Mouse (Mus musculus) right cerebral cortex, postnatal 14 days (tissue): Measurements from ENCODE around the gene Skp2.
"Not testable (repeated sequence)": the region's sequence is repeated elsewhere in the genome, so short reads cannot be mapped to it uniquely, and the experiment has no call there.

Experiments used
- DNase-seq: peaks from one replicate; pipeline ENCODE4 v3.0.0; 2022

Skp2 gene

DNA sequence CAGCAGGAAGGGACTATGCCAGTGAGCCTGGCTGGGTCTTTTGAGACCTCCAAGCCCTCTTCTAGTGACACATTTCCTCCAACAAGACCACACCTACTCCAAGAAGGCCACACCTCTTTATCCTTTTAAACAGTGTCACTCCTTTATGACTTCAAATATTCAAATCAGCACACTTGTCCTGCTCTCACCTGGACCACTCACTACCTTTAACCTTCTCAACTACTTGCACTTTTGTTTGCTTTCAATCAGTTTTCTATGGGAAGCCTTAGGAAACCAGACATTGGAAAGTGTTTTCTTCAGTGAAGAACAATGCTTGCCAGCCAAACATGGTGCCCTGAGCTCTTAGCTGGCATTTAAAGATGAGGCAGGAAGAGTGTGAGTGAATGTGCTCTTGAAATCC, at the start of gene Skp2:
Gene Skp2, minus strand, starts transcription at position 101 of the 400 bp plus-strand sequence.
- no peak for DNase-seq

DNA sequence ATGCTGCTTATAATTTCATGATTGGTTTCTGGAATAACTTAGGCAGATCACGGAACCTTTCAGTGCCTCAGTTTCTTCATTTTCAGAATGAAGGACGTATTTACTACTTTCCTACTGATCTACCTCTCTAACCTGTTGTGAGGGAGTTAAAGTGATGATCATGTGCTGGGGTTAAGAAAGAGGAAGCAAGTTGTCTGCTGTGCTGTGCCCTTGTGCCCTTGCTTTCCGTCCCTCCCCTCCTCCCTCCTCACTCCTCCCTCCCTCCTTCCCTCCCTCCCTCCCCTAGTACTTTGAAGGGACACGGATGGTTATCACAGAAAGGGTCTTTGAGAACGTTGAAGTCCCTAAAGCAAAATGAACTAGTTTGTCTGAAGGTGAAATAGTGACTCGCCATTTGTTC, 43.2 kb upstream of the Skp2 start:
- no peak for DNase-seq

DNA sequence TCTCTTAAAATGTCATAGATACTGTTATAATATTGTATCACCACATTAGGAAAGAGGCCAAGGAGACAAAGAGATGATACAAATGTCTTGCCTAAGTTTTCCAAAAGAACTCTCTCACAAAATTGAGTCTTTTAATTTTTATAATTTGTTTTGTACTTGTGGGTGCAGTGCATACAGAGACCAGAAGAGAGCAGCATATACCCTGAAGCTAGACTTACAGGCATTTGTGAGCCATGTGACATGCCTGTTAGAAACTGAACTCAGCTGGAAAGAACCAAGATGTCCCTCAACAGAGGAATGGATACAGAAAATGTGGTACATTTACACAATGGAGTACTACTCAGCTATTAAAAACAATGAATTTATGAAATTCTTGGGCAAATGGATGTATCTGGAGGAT, 37.5 kb upstream of the Skp2 start:
- not testable (repeated sequence) for DNase-seq

DNA sequence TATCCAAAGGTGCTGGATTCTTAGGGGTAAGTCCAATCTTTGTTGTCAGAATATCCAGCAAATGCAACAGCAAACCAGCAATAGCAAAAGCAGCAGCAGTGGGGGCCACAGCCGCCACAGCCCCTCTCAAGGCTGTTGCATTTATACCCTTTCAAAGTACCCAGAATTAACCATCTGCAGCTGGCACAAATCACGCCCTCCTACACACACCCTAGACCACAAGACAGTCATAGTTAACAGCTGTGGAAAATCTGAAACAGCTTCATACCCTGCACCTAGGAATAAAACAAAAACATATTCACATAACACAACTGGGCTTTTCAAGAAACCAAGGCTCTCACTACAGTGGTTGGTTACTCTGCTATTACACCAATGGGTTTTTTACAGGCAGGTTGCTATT, 34.6 kb upstream of the Skp2 start:
- DNase-seq: no peak

DNA sequence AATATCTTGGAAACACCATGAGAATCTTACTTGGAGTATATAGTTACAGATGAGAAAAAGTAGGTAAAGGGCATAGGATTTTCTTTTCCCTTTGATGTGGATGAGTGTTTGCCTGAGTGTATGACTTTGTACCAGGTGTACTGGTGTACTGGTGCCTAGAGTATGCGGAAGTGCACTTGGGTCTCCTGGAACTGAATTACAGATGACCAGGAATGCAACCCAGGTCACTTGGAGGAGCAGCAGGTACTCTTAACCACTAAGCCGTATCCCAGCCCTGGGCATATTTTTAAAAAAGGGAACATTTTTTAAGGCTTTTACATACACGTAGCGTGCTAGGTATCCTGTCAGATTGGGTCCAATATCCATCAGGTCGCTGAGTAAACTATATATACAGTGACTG, 28.8 kb upstream of the Skp2 start:
- DNase-seq: no peak

DNA sequence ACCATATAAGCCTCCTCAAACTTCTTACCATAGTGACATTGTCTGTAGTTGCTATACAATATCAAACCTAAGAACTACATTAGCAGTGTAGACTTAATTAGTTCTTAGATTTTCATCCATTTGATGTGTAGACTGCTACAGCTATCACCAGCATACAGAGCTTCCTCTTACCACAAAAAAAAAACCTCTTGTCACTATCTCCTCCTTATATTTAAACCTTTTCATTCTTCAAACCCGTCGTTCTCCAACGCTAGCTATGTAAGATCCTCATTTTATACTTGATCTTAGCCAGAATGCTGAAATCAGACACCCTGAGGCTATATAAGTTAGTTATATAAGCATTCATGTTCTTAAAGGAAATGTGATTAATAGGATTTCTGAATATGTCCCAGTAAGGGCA, 21.8 kb upstream of the Skp2 start:
- DNase-seq: no peak

DNA sequence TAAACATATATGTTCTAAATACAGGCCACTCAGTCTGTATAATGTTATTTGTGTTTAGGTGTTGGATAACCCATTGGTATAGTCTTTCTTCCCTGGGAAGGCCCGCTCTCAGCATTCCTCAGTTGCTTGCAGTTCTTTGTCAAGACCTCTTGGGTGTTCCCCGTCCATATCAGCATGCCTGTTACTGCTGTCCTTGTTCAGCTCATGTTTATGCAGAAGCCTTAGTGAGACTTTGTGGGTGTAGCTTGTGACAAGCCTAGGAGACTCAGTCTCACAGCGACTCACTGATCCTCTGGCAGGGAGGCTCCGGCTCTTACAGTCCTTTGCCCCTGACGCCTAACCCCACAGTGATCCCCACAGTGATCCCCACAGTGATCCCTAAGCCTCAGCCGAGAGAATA, 8.9 kb upstream of the Skp2 start:
- DNase-seq: no peak

DNA sequence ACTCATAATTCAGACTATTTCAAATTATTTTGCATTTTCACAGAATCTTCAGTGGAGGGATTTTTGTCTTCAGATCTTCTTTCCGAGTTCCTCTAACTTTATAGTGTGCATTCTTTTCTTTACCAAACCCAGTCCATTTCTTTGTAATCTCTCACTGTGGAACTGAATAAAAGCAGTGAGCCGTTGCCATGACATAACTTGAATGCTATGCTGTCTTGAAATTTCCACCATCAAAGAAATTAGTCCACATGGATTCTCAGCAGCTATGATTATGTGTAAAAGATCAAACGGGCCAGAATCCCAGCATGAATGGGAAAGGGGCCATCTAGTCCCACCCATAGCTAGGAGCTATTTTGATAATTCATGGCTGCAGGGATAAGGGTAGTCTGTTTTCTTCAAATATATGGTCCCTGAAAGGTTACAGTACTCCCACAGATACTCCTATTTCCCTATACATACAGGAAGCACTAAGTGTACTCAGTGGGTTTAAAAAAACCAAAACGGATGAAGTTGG, 7.4 kb upstream of the Skp2 start:
- DNase-seq: no peak

DNA sequence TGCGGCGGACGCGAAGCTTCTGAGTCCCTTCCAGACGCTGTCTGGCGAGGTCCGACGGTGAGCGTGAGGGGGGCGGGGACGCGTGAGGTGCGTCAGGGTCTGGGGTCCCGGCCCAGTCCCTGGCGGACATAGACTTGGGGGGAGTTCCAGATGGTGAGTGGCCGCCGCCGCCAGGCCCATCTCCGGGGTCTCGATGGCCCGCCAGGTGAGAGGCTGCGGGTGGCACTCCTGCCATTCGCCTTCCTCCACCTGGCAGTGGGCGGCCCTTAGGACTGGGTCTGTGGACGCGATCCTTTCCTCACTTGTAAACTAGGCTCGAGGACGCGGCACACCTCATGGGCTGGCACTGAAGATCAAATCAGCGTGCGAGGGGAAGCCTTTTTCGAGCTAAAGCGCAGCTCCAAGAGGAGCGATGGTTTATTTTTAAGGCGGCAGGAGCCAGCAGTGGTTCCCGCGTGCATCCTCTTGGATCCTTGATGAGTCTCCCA, 14.5 kb downstream of the Skp2 start:
- DNase-seq: no peak

DNA sequence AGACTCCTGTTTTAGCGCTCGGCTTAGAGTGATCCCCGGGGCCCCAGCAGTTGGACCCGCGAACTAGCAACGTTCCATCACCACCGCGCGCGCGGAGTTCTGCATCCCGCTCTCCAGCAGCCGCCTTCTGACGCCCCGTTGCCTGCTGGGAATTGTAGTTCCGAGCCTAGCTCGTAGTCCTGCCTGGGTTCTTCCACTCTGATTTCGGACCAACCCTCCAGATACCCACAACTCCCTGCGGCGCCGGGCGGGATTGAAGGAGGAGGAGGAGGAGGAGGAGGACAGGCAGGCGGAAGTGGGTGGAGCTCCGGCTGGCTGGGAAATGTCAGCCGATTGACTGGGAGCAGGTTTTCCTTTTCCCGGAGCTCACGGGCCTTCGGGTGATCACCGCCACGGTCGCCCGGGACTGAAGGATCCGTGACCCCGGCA, 15.0 kb downstream of the Skp2 start, which contains the start of gene Lmbrd2:
Gene Lmbrd2, plus strand, starts transcription at position 299 of the 429 bp plus-strand sequence.
- peak; percentile 95 for DNase-seq

DNA sequence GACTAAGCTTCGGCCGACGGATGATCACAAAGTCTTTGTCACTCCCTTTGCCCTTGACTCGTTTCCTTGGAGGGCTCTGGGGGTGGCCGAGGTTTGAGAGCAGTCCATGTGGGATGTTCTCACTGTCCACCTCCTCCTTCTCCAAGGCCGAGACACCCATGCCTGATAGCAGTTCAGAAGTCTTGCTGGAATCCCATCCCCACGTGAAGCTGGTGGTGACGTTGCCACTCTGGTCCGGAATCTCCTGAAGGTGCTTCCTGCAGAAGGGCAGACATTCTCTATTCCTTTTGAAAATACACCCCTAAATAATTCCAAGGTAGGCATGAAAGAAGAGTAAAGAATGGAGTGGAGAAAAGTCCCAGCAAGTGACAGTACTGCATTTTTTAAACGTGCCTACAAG, 15.8 kb downstream of the Skp2 start:
- no peak for DNase-seq

DNA sequence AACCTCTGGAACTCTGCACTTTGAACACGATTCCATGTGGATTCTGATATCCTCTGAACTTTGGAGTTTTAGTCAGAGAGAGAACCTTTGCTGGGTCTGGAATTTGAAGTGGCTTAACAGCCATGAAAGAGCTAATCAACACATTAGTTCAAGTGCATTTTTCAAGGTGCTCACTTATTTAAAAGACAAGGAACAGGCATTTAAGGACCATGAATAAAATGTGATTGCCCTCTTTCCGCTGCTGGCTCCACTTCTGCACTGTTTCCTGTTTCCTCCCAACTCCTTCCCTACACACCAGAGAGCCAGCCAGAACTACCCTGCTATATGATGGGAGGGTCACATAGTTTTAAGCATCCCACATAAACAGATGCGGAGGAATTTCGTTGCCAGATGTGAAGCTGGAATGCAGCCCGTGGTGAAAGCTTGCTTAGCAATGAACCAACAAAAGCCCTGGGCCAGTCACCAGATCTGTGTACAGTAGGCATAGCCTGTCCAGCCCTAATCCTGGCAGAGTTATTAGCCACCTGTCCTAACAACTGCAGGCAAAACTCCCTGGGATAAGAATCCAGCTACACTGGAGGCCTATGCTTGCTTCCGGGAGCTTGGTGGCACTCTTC, 20.2 kb downstream of the Skp2 start:
- DNase-seq: no peak

DNA sequence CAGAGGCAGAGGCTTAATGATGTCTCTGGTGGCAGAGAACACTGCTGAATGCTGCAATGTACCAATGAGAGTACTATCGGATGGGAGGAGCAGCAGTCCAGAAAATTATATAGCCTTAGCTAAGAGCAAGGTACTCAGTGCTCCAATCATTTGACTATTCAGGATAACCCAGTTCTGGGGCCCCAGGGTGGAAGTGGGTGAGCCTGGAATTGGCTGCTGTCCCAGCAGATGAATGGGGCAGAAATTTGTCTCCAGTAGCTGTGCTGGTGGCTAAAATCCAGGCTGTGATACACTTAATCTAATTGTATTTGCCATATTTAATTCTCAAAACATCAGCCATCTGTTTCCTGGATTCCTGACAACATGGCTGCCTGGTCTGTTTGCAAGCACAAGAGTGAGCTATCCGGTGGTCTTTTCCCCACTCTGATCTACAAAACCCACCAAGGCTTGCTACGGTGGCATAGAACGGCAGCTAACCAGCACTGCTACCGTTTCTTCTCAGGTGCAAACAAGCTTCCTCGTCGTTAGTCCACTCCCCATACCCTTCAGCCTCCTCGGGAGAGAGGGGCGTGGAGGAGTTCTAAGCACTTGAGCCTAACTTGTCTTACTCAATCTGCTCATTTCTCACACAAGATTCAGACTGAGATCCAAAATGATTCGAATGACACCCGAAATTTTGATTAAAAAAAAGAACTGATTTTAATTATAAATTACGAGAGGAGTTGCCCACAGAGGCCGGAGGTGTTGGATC, 22.4 kb downstream of the Skp2 start:
- DNase-seq: no peak

DNA sequence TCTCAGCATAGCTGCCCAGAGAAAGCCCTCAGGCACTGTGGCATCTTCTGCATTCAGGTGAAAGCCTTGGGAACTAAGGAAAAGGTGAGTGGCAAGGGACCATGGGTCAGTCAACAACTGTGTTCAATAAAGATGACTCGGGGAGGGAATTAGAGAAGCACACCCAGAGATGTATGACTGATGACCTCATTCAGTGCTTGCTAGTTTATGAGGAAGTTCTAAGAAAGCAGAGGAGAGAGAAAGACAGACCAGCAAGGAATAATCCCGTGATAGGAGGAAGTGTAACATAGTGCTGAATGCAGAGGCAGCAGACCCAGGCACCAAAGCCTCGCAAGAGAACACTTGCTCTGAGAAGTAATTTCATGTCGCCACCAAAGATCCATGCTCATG, 23.7 kb downstream of the Skp2 start:
- DNase-seq: no peak

DNA sequence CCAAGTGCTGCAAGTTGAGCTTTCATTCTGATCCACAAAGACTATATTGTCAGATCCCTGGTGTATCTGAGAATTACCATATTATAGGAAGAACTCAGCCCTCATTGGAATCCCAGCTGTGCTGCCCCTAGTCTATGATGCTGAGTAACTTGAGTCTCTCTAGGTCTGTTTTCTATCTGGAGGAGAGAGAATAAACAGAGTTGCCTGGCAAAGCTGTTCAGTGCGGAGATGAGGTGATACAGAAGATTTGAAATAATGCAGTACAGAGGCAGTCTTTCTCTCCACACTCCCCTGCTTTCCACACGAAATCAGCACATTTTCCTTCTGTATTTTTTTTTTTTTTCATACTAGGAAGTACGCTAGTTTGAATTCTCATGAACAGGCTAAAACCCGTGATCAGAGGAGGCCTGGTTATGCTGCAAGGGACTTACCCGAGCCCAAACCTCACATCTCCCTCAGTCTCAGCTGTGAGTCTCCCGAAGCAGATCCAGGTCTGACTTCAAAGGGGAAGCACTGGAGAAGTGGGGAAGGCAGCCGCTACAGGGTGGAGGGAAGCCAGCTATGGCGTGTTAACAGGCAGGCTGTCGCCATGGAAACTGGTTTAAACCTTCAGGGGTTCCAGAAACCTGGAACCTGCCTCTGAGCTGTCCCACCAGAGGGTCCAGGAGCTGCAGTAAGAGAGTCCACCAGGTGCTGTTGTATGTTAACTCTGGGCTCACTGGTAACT, 24.3 kb downstream of the Skp2 start:
- DNase-seq: no peak

DNA sequence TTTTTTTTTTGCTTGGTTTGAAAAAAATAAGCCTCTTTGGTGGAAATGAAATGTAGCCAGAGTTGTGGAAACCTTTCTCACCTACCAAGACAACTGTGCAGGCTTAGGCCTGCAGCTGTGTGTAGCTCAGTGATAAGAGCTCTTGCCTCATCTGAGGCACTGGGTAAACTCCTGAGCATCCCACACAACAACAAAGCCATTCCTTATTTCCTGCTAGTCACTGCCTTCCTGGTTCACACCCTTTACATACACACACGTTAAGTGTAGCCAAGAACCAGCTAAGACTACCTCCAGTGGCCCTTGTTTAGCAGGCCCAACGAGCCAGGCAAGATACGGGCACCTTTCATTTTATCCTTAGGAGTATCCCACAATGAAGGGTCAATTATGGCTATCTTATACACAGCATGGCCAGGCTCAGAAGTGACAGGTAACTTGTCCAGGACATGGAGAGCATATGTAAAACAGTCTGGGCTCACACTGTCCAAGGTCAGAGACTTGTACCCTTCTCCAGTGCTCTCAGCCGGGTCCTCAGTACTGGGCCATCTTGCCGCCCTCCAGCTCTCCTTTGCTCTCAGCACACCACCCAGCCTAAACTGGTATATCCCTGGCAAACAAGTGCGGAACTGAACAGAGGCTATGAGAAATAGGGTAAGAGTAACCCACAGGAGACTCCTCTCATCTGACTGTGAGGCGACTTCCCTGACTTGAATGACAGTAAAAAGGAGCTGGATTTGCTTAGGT, 28.0 kb downstream of the Skp2 start:
- DNase-seq: no peak

DNA sequence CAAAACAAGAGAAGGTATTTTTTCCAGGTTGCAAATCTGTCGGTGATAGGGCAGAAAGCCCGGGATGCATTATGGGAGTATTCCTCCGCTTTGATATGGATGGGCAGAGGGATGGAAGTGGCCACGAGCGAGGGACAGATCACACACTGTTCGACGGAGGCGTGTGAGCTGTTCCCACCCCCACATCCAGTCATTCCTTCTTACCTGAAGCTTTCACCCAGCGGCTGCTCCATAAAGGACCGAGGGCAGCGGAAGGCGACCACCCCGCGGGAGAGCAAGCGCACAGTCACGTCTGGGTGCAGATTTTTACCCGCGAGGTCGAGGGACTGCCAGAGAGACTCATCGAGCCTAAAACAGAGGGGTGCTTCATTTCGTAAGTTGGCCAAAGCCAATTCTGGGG, 30.4 kb downstream of the Skp2 start:
- DNase-seq: no peak

DNA sequence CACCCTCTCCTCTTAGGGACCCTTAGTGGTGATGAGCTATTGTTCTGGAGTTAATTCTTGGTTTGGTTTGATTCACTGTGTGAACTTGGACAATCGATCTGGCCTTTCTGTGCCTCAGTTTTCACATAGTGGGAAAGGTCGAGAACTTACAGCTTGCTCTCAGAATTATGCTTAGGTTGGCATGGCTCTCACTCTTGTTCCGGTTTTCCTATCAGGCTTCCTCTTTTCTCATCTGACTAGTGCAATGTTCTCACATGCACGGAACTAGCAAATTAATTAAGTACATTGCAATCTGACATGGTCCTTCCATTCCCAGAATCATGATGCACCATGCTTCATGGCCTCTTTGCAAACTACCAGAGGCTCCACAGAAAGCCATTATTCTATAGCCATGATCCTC, 32.2 kb downstream of the Skp2 start:
- no peak for DNase-seq

DNA sequence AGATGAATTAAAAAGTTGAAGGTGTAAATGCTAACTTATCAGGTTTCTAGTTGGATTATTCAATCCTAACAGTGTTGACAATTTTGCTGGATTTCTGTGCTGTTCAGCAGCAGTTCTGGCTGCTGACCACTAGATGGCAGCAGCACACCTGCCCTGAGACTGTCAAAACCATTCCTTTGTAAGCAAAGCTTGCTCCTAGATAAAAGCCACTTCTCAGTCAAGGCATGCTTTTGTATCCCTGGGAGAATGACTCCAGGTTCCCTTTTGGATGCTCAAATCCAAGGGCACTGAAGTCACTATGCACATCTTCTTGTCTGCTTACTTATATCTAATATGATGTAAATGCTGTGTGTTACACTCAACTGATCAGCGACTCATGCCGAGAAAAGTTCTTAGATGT, 35.1 kb downstream of the Skp2 start:
- no peak for DNase-seq

DNA sequence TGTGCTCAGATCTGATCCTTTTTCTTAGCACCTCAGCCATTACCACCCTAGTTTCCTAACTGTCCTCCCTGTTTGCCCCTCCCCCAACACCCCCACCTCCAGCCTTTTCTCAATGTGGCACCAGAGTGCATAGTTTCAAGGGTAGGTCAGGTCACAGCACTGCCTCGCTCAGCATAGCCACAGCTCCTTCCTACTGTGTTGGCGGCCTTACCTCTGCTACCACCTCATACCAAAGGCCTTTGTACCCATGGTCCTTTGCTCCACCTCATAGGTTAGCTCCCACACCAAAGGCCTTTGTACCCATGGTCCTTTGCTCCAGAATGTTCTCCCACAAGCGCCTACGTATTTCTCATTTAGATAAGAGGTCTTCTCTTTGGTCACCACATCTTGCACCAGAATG, 36.4 kb downstream of the Skp2 start:
- DNase-seq: no peak

DNA sequence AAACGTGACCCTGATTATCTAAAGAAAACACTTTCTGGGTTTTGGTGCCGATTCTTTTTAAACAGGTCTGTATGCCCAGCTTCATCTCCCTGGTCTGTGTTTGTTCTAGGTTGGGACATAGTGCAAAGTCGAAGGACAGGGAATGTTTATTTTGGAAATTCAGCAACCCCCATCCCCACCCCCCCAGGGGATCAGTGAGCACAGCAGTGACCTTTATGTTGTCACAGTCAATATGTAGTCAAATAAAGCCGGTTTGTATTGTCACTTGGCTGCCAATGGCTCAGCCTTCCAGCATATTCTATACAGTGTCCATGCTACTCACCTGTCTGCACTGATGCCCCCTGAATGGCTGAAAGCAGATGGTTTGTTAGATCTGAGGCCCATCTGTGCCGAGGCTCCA, 40.6 kb downstream of the Skp2 start:
- DNase-seq: no peak

DNA sequence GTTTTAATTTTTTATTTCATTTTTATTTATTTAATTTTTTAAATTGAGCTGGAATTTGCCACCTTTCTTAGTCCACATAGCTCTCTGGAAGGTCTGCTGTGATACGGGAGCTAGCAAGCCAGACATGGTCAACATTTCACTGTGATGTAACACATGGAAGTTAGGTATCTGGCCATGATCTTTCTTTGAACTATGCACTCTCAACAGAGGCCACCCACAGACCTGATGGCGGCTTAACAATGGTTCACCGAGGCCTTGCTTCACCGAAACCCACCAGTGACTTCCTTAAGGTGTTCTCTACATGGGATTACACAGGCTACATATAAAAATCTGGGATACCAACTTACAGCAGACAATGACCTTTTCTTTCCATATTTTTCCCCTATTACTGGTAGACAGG, 41.1 kb downstream of the Skp2 start:
- DNase-seq: no peak

DNA sequence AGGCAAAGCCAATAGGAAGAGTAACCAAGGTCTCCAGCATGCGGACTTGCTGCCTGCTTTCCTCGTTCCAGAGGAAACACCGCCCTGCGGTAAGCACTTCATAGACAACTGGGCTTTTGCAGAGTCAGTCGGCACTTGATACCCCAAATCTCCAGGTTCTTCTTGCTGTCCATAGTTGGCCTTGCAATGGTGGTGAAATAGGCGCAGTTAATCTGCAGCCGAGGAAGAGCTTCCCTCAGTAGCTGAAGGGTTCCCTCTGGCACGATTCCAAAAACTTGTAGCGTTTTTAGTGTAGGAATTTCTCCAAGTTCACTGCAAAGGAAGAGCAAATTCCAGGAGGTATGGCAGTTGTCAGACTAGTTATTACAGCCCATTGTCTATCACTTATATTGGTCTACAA, 41.7 kb downstream of the Skp2 start:
- DNase-seq: no peak
